Mouse (Mus musculus) intestine, embryonic 15.5 days (tissue): Measurements from ENCODE around the gene Olfr1501. TPM values are rescaled to one million over a fixed set of nuclear protein-coding genes. Genes with fewer than 3 reads are reported as not detected.
"Not testable (repeated sequence)": the region's sequence is repeated elsewhere in the genome, so short reads cannot be mapped to it uniquely, and the experiment has no call there.

Experiments
- ATAC-seq: fragments of 200-750 bp; cut with Nextera tagmentation; 2 replicates; pipeline ENCODE4 v1.8.0; 2017; ENCODE audit warnings: moderate TSS enrichment, moderate library complexity
- H3K27ac ChIP-seq: fragments of 300-500 bp; sonication (generic); 2 replicates; pipeline ENCODE4 v1.5.1; 2015; ENCODE audit warnings: mild to moderate bottlenecking, inconsistent platforms
- H3K27me3 ChIP-seq: fragments of 300-500 bp; sonication (generic); replicated peaks from 2 replicates; pipeline ENCODE4 v1.6.1; 2015; ENCODE audit warnings: inconsistent platforms
- H3K36me3 ChIP-seq: fragments of 300-500 bp; sonication (generic); 2 replicates; pipeline ENCODE4 v1.6.1; 2015; ENCODE audit warnings: inconsistent platforms
- H3K4me1 ChIP-seq: fragments of 300-500 bp; sonication (generic); replicated peaks from 2 replicates; pipeline ENCODE4 v1.6.1; 2015; ENCODE audit warnings: inconsistent platforms
- H3K4me2 ChIP-seq: fragments of 300-500 bp; sonication (generic); replicated peaks from 2 replicates; pipeline ENCODE4 v1.6.1; 2015; ENCODE audit warnings: mild to moderate bottlenecking, inconsistent platforms
- H3K4me3 ChIP-seq: fragments of 300-500 bp; sonication (generic); replicated peaks from 2 replicates; pipeline ENCODE4 v1.5.1; 2015; ENCODE audit warnings: inconsistent platforms
- H3K9ac ChIP-seq: fragments of 300-500 bp; sonication (generic); 2 replicates; pipeline ENCODE4 v1.6.1; 2015; ENCODE audit warnings: inconsistent platforms
- H3K9me3 ChIP-seq: fragments of 300-500 bp; sonication (generic); 2 replicates; pipeline ENCODE4 v1.6.1; 2016; ENCODE audit warnings: inconsistent platforms
- WGBS: fragments of 180-500 bp; shearing (Covaris S2); methylation state at CpG from one replicate; pipeline ENCODE4 v1.1.7; 2015; 5-methylcytosine and 5-hydroxymethylcytosine counted together
- polyA plus RNA-seq: library from polyadenylated mRNA; unstranded; fragments of >200 nt; fragmentation: Nextera tagmentation; extraction: Ambion mirVana; gene quantifications from 2 replicates; pipeline ENCODE4 v1.2.1, GENCODE M21; 2015

Olfr1501 gene
- polyA plus RNA-seq: not detected in 2 replicates

GRCm38 (mm10) chr19:13850592-13850991, at the start of gene Olfr1501:
Gene Olfr1501 (minus strand): TSS chr19:13850692.
- H3K4me1 ChIP-seq, H3K27ac ChIP-seq, H3K27me3 ChIP-seq, H3K36me3 ChIP-seq, H3K9ac ChIP-seq, H3K4me3 ChIP-seq, H3K9me3 ChIP-seq, ATAC-seq, H3K4me2 ChIP-seq: not testable (repeated sequence)

DNA sequence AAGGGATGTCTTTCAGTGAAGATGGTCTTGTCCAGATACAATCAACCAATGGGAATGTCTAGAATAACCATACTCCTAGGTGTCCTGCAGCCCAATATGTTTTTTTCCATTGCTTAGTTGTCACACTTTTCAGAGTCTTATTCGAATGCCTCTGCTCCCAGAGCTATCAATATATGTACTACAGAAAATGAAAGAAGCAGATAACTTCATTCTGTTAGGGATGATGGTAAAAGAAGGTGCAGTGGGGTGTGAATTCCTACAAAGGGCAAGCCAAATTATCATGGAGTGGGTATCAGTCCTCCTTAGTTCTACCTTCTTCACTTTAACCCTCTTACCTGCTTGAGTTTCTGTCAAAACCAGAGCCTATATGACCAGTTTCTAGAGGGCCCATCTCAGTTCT, 47.3 kb upstream of the Olfr1501 start, which contains the start of gene Olfr1504:
TSS of gene Olfr1504 (minus strand) at position 101 of the 400 bp plus-strand sequence.
- no peak for ATAC-seq
- no peak within 1 kb of the TSS for H3K9ac ChIP-seq
- no peaks in the 10 kb centered on the region for H3K36me3 ChIP-seq
- H3K4me3 ChIP-seq: no peak within 1 kb of the TSS
- no peak within 1 kb of the TSS for H3K4me2 ChIP-seq
- no peaks in the 10 kb centered on the region for H3K4me1 ChIP-seq
- no peak within 1 kb of the TSS for H3K27ac ChIP-seq
- no peaks in the 10 kb centered on the region for H3K9me3 ChIP-seq
- 63% methylated on average over 1 of the region's 1 CpGs for WGBS
- no peaks in the 10 kb centered on the region for H3K27me3 ChIP-seq

DNA sequence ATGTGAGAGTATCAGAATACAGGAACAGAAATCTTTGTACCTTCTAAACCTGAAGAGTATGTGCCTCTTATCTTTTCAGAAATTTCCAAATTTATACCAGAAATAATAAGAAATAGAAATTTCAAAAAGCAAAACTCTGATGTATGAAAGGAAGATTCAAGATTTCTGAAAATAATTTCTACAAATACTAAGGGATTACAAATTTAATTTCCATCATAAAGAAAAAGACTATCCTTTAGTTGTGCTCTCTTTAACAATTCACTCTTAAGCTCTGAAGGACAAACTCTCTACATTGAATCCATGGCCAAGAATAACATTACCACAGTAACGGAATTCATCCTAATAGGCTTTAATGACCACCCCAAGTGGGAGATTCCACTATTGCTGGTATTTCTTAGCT, 11.0 kb upstream of the Olfr1501 start, which contains the start of gene Olfr1502:
TSS of gene Olfr1502 (plus strand) at position 301 of the 400 bp plus-strand sequence.
- ATAC-seq: no peak
- Histone ChIP-seq H3K4me3 (no peak within 1 kb of the TSS), H3K4me2 (no peak within 1 kb of the TSS), H3K4me1 (no peaks in the 10 kb centered on the region), H3K9me3 (no peaks in the 10 kb centered on the region), H3K27me3 (no peaks in the 10 kb centered on the region), H3K36me3 (no peaks in the 10 kb centered on the region), H3K9ac (no peak within 1 kb of the TSS), H3K27ac (no peak within 1 kb of the TSS)
- WGBS: 81% methylated on average over 1 of the region's 1 CpGs

- no peaks in the 10 kb centered on the region for H3K9me3 ChIP-seq
- H3K4me1 ChIP-seq: no peaks in the 10 kb centered on the region
- no peak within 1 kb of the TSS for H3K9ac ChIP-seq
- no peak within 1 kb of the TSS for H3K4me2 ChIP-seq
- no peaks in the 10 kb centered on the region for H3K36me3 ChIP-seq
- ATAC-seq: no peak
- no peak within 1 kb of the TSS for H3K4me3 ChIP-seq
- H3K27ac ChIP-seq: no peak within 1 kb of the TSS
- no peaks in the 10 kb centered on the region for H3K27me3 ChIP-seq
Measured at GRCm38 (mm10) chr19:13830388-13830787, 20.1 kb downstream of the Olfr1501 start, which contains the start of gene Olfr1500. Gene Olfr1500 (minus strand): TSS chr19:13830488.

- Histone ChIP-seq H3K36me3 (no peaks in the 10 kb centered on the region), H3K27me3 (no peaks in the 10 kb centered on the region), H3K9me3 (no peaks in the 10 kb centered on the region), H3K4me3 (no peak overlapping the region), H3K9ac (no peak overlapping the region), H3K4me2 (no peak overlapping the region), H3K4me1 (no peaks in the 10 kb centered on the region), H3K27ac (no peak overlapping the region)
- ATAC-seq: no peak
- 77% methylated on average over 3 of the region's 3 CpGs for WGBS
Measured at GRCm38 (mm10) chr19:13828447-13828846, 22.0 kb downstream of the Olfr1501 start.

DNA sequence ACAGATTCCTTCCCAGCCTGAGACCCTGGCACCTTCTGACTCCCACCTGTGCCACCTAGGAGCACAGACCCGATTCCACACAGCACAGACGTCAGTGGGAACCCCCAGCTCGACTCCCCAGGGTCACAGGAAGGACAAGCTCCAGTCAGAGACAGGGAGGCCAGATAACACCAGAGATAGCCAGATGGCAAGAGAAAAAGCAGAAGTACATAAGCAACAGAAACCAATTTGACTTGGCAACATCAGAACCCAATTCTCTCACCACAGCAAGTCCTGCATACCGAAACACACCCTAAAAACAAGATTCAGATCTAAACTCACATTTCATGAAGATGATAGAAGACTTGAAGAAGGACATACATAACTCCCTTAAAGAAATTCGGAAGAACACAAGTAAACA, 29.6 kb downstream of the Olfr1501 start:
- Histone ChIP-seq H3K4me1 (no peaks in the 10 kb centered on the region), H3K27ac (no peak overlapping the region), H3K4me3 (no peak overlapping the region), H3K9me3 (no peaks in the 10 kb centered on the region), H3K27me3 (no peaks in the 10 kb centered on the region), H3K36me3 (no peaks in the 10 kb centered on the region), H3K9ac (no peak overlapping the region), H3K4me2 (no peak overlapping the region)
- 61% methylated on average over 5 of the region's 5 CpGs for WGBS
- no peak for ATAC-seq

DNA sequence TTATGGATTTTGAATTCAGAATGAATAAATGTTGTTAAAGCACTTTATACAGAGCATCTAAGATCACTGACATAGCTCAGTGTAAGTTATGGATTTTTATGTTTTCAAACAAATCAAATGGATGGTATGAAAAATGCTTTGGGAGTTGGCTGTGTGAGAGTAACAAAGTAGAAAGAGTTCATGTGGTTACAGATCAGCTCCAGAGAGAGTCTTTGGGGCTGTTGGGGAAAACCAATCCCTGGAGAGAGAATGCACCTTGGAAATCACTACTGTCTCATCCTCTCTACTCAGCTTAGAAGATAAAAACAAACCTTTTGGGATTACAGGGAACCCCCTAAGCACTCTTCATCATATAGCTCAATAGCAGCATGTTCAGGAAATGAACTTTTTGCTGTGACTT, 31.1 kb downstream of the Olfr1501 start, which contains the start of gene Olfr1499:
TSS of gene Olfr1499 (minus strand) at position 101 of the 400 bp plus-strand sequence.
- no peak within 1 kb of the TSS for H3K4me2 ChIP-seq
- no peaks in the 10 kb centered on the region for H3K36me3 ChIP-seq
- no peak for ATAC-seq
- H3K9ac ChIP-seq: no peak within 1 kb of the TSS
- H3K27ac ChIP-seq: no peak within 1 kb of the TSS
- H3K9me3 ChIP-seq: no peaks in the 10 kb centered on the region
- H3K27me3 ChIP-seq: no peaks in the 10 kb centered on the region
- no peaks in the 10 kb centered on the region for H3K4me1 ChIP-seq
- H3K4me3 ChIP-seq: no peak within 1 kb of the TSS

DNA sequence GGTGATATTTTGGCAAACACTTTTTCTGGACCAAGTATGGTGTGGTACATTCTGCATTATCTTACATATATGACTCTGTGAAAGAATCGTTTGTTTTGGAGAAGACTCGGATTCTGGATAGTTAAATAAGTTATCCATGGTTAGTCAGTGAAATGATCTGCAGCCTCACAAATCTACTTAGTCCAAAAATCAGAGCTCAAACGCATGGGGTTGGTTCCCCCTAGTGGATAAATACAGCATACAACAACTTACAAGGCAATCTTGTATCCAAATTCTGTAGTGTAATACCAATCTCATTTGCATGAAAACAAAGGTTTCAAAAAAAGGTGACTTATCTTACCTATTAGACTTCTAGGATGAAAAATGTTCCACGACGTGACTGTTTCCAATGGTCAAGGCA, 31.7 kb downstream of the Olfr1501 start:
- Histone ChIP-seq H3K9me3 (no peaks in the 10 kb centered on the region), H3K4me1 (no peaks in the 10 kb centered on the region), H3K4me3 (no peak overlapping the region), H3K36me3 (no peaks in the 10 kb centered on the region), H3K9ac (no peak overlapping the region), H3K27me3 (no peaks in the 10 kb centered on the region), H3K4me2 (no peak overlapping the region), H3K27ac (no peak overlapping the region)
- 25% methylated on average over 5 of the region's 5 CpGs for WGBS
- no peak for ATAC-seq

- Histone ChIP-seq H3K9ac (no peak overlapping the region), H3K4me2 (no peak overlapping the region), H3K36me3 (no peaks in the 10 kb centered on the region), H3K27me3 (no peaks in the 10 kb centered on the region), H3K4me1 (no peaks in the 10 kb centered on the region), H3K9me3 (no peaks in the 10 kb centered on the region), H3K4me3 (no peak overlapping the region), H3K27ac (no peak overlapping the region)
- 65% methylated on average over 2 of the region's 2 CpGs for WGBS
- ATAC-seq: no peak
Measured at GRCm38 (mm10) chr19:13812823-13813222, 37.7 kb downstream of the Olfr1501 start.

- H3K36me3 ChIP-seq, H3K4me1 ChIP-seq, H3K9me3 ChIP-seq, ATAC-seq, H3K27ac ChIP-seq, H3K4me3 ChIP-seq, H3K9ac ChIP-seq, H3K27me3 ChIP-seq, H3K4me2 ChIP-seq: not testable (repeated sequence)
- WGBS: 63% methylated on average over 1 of the region's 1 CpGs
Measured at GRCm38 (mm10) chr19:13805486-13805885, 45.0 kb downstream of the Olfr1501 start.

- Histone ChIP-seq H3K4me3 (no peak within 1 kb of the TSS), H3K27me3 (no peaks in the 10 kb centered on the region), H3K9me3 (no peaks in the 10 kb centered on the region), H3K9ac (no peak within 1 kb of the TSS), H3K27ac (no peak within 1 kb of the TSS), H3K4me1 (no peaks in the 10 kb centered on the region), H3K4me2 (no peak within 1 kb of the TSS), H3K36me3 (no peaks in the 10 kb centered on the region)
- ATAC-seq: no peak
Measured at GRCm38 (mm10) chr19:13798102-13798501, 52.4 kb downstream of the Olfr1501 start, which contains the start of gene Olfr1497. Gene Olfr1497 (minus strand): TSS chr19:13798202.
